ENCODE assay signal across 18 mouse cellular contexts in the genomic region with DNA sequence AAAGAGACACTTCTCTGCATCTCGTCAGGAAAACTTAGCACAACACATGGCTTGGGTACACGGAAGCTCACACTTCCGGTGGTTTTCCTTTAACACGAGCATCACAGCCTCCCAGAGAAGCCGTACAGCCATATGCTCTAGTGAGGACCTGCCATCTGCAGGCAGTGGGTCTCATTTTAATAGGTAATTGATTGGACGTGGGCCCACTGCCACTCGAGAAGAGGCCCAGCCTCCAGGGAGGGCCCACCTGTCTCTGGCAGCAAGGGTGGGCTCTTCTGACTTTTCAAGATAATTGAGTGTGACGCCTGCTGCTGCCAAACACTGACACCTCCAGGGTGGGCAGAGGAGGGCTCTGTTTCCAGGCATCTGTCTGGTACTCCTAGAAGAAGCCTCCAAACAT.
A peak's percentile ranks its signal among the peaks of the same experiment; 100 is the strongest.
DNase-seq lines count a peak whose midpoint lies in the region; ATAC-seq and TF ChIP-seq lines count a peak whose summit lies in the region.
"Had no signal": no experiment of that assay in that cellular context is flagged by ENCODE, and none has a peak within 500 bp of the region (broad histone marks: within the 10 kb centered on the region; RNA-seq: fewer than 3 reads in every experiment).

No protein-coding gene starts in this region.

- no peak overlapping the region for H3K27ac ChIP-seq in hindbrain, embryonic 15.5 days (replicated peaks)
- no peak overlapping the region for H3K27ac ChIP-seq in liver, postnatal 0 days (ENCODE audit: low read depth)
- H3K27ac ChIP-seq: embryonic facial prominence, embryonic 13.5 days; macrophage; neural tube, embryonic 12.5 days had no signal

- no peak for TF ChIP-seq EP300 in liver, postnatal 0 days (IDR thresholded peaks at IDR 0.05; ENCODE audit: low read depth)

- no peak for TF ChIP-seq CTCF in liver, postnatal 0 days (IDR thresholded peaks at IDR 0.05; ENCODE audit: low read depth)

- H3K27me3 ChIP-seq in hindbrain, embryonic 15.5 days: no peaks in the 10 kb centered on the region
- H3K27me3 ChIP-seq in liver, postnatal 0 days (ENCODE audit: insufficient read depth, low read length): no peaks in the 10 kb centered on the region
- H3K27me3 ChIP-seq: CH12.LX; neural tube, embryonic 12.5 days had no signal

- DNase-seq in cerebellum, postnatal 10 days: peak; percentile 79 to 90
- no peak for DNase-seq in cerebellum, adult 11-12 months
- peak; percentile 9 for DNase-seq in layer of hippocampus, adult 9-11 months
- no peak for DNase-seq in layer of hippocampus, postnatal 10 days (ENCODE audit: low spot score in 2 of 2)
- DNase-seq in brain, embryonic 18.5 days (ENCODE audit: low read depth, low spot score): peak; percentile 32
- DNase-seq in spleen, postnatal 10 days (ENCODE audit: low spot score in 2 of 2): no peak
- DNase-seq in liver, postnatal 0 days: no peak
- DNase-seq: adrenal gland, adult 2 months; cerebellum, adult 18-20 months; kidney, adult 2 months; kidney, postnatal 14 days; lung, embryonic 14.5 days; thymus, adult 2 months had no signal

- ATAC-seq in hindbrain, embryonic 15.5 days (ENCODE audit: low FRiP score, low read depth): peak; percentile 46
- no peak for ATAC-seq in liver, postnatal 0 days

- WGBS in hindbrain, embryonic 15.5 days: 36% methylated on average over 8 of the region's 8 CpGs
- 60% methylated on average over 8 of the region's 8 CpGs for WGBS in liver, postnatal 0 days (ENCODE audit: insufficient replicate concordance)

- H3K9ac ChIP-seq in hindbrain, embryonic 15.5 days: no peak overlapping the region
- H3K9ac ChIP-seq in liver, postnatal 0 days (replicated peaks): no peak overlapping the region
- H3K9ac ChIP-seq: embryonic facial prominence, embryonic 13.5 days; lung, embryonic 14.5 days; neural tube, embryonic 12.5 days had no signal

- no peak overlapping the region for H3K4me2 ChIP-seq in hindbrain, embryonic 15.5 days
- no peak overlapping the region for H3K4me2 ChIP-seq in liver, postnatal 0 days (ENCODE audit: low read depth, low read length)
- H3K4me2 ChIP-seq: embryonic facial prominence, embryonic 13.5 days; lung, embryonic 14.5 days; neural tube, embryonic 12.5 days had no signal

- H3K36me3 ChIP-seq in hindbrain, embryonic 15.5 days: no peaks in the 10 kb centered on the region
- no peaks in the 10 kb centered on the region for H3K36me3 ChIP-seq in liver, postnatal 0 days (replicated peaks; ENCODE audit: insufficient read depth, low read length)
- H3K36me3 ChIP-seq: embryonic facial prominence, embryonic 13.5 days; neural tube, embryonic 12.5 days had no signal

- no peak overlapping the region for H3K4me3 ChIP-seq in hindbrain, embryonic 15.5 days
- H3K4me3 ChIP-seq in liver, postnatal 0 days (ENCODE audit: low read depth, low read length): no peak overlapping the region
- H3K4me3 ChIP-seq: embryonic facial prominence, embryonic 13.5 days; neural tube, embryonic 12.5 days had no signal

- no peaks in the 10 kb centered on the region for H3K9me3 ChIP-seq in hindbrain, embryonic 15.5 days
- no peaks in the 10 kb centered on the region for H3K9me3 ChIP-seq in liver, postnatal 0 days (ENCODE audit: low read length)
- H3K9me3 ChIP-seq: embryonic facial prominence, embryonic 13.5 days; neural tube, embryonic 12.5 days had no signal

- H3K4me1 ChIP-seq in hindbrain, embryonic 15.5 days (replicated peaks): peaks cover 18% of the 10 kb centered on the region
- H3K4me1 ChIP-seq in liver, postnatal 0 days (ENCODE audit: insufficient read depth): no peaks in the 10 kb centered on the region
- H3K4me1 ChIP-seq: embryonic facial prominence, embryonic 13.5 days had no signal

Comparison
In these comparisons a context has a peak if more than half of its experiments do, and no peak if none do; other contexts are left out.
1. DNase-seq: peak in cerebellum, postnatal 10 days (2 of 2), layer of hippocampus, adult 9-11 months (single experiment) and brain, embryonic 18.5 days (single experiment); none in cerebellum, adult 11-12 months (single experiment), layer of hippocampus, postnatal 10 days (0 of 2), spleen, postnatal 10 days (0 of 2) and liver, postnatal 0 days (single experiment).